Mouse (Mus musculus): ENCODE measurements at regions not wholly inside any gene's neighbourhood (a gene's known extent, or its start where the extent isn't known, plus 50 kb on each side); places are given as distances from the start of the nearest gene placed in this dataset.

DNA sequence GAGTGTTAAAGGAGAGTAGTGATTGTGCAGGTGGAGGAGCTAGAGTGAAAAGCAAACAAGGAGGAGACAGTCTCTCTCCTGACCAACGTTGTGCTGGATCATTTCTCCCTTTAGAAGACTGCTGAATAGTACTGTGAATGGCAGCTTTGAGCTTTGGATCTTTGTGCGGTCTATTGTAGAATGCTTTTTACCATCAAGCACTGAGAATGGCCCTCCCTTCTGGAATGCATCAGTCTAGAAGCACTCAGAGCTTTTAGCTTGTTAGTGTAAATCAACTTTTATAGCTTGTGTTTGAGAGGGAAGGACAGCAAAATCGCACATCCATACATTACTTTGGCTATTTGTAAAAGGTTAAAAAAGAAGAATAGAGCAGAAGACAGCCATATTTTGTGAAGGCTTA lies 534.2 kb downstream of the Nova1 start:
- Histone ChIP-seq H3K4me3 (replicated peaks in 1 of 3; ENCODE audit: low read depth in 2 of 3, low read length in 2 of 3, poor library complexity in 1 of 3) (no peak overlapping the region), H3K79me2 (replicated peaks; ENCODE audit: control insufficient read depth, extremely low read depth, insufficient read depth, poor library complexity, severe bottlenecking) (no peaks in the 10 kb centered on the region), H3K4me2 (ENCODE audit: insufficient read depth, low read depth, poor library complexity, severe bottlenecking) (no peak overlapping the region), H3K4me1 (ENCODE audit: control insufficient read depth in 1 of 2, insufficient read depth in 2 of 2) (no peaks in the 10 kb centered on the region), H3K9me3 (replicated peaks; ENCODE audit: low read length) (peaks cover 21% of the 10 kb centered on the region), H3K27ac (ENCODE audit: insufficient read depth, low read depth) (no peak overlapping the region), H3K36me3 (replicated peaks in 1 of 2; ENCODE audit: control insufficient read depth in 1 of 2, insufficient read depth in 1 of 2, low read length in 1 of 2) (no peaks in the 10 kb centered on the region), H3K27me3 (replicated peaks) (no peaks in the 10 kb centered on the region), H3K9ac (ENCODE audit: insufficient read depth, low read depth) (no peak overlapping the region)
- no peak for TF ChIP-seq JUN (IDR thresholded peaks at IDR 0.05; ENCODE audit: insufficient read depth, low read depth, low read length)
- no peak for TF ChIP-seq MAFK (IDR thresholded peaks at IDR 0.05; ENCODE audit: insufficient replicate concordance, low read length)
- no peak for TF ChIP-seq SMC3 (IDR thresholded peaks at IDR 0.05; ENCODE audit: low read depth, low read length)
- TF ChIP-seq NRF1 (IDR thresholded peaks at IDR 0.05; ENCODE audit: low read depth, low read length) = no peak
- TF ChIP-seq MXI1 (IDR thresholded peaks at IDR 0.05; ENCODE audit: low read depth, low read length) = no peak
- no peak for TF ChIP-seq ETS1 (conservative IDR thresholded peaks at IDR 0.05; ENCODE audit: low read depth, low read length)
- TF ChIP-seq JUND (conservative IDR thresholded peaks at IDR 0.05; ENCODE audit: low read depth, low read length) = no peak
- no peak for TF ChIP-seq MEF2A (IDR thresholded peaks at IDR 0.05; ENCODE audit: borderline replicate concordance, low read depth, low read length)
- TF ChIP-seq RAD21 (IDR thresholded peaks at IDR 0.05; ENCODE audit: low read depth, low read length) = no peak
- TF ChIP-seq TCF12 (IDR thresholded peaks at IDR 0.05; ENCODE audit: low read depth, low read length) = no peak
- TF ChIP-seq SIN3A (IDR thresholded peaks at IDR 0.05; ENCODE audit: low read length) = no peak
- no peak for TF ChIP-seq PAX5 (IDR thresholded peaks at IDR 0.05; ENCODE audit: low read length)
- no peak for TF ChIP-seq MAZ (IDR thresholded peaks at IDR 0.05; ENCODE audit: low read depth, low read length)
- TF ChIP-seq CTCF (conservative IDR thresholded peaks at IDR 0.05 in 1 of 2, IDR thresholded peaks at IDR 0.05 in 1 of 2; ENCODE audit: low read depth in 2 of 2, low read length in 2 of 2) = no peak
- no peak for TF ChIP-seq USF2 (conservative IDR thresholded peaks at IDR 0.05; ENCODE audit: low read depth, low read length)
- TF ChIP-seq TBP (conservative IDR thresholded peaks at IDR 0.05; ENCODE audit: low read depth, low read length) = no peak
- TF ChIP-seq MAX (IDR thresholded peaks at IDR 0.05; ENCODE audit: low read length) = no peak
- no peak for TF ChIP-seq KAT2A (IDR thresholded peaks at IDR 0.05; ENCODE audit: insufficient replicate concordance, low read length)
- no peak for TF ChIP-seq CHD1 (IDR thresholded peaks at IDR 0.05; ENCODE audit: low read depth, low read length)
- no peak for TF ChIP-seq POLR2A (IDR thresholded peaks at IDR 0.05; ENCODE audit: low read depth, low read length)
- dilution Hi-C loops (cut with MboI; ENCODE audit: extremely low pct_ligation_motif_present, extremely low pct_unique_long_range_greater_than_20kb, low sequenced_read_pairs) = no loop called here
- no peak for DNase-seq (ENCODE audit: extremely low read depth)
- in situ Hi-C loops (cut with MboI; ENCODE audit: low pct_ligation_motif_present, low pct_unique_long_range_greater_than_20kb, low sequenced_read_pairs) = no loop called here

DNA sequence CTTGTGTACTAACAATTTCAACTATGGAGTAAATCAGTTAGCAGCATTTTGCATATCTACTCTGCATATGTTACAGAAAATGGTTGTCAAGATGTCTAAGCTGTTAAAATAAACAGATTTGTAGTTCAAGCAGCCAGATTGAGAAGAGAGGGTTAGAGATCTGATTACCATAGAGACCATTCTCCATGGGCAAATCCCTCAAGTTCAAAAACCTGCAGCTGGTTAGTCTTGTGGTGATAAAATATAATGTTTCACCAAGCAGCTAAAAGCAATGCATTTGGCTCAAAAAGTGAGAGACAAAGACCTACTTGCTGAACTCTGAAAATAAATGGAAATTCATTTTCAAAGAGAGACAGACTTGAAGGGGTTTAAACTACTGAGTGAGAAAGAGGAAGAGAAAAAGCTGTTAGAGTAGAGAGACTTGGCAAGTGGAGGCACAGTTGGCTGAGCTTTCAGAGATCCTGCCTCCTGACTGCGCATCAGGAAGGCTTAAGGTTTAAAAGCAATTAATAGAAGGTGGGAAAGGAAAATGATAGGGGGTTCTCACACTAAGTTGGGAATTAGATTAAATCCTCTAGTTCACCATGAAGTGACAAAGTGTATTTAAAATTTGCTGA lies 570.2 kb downstream of the Nova1 start:
- H3K27ac ChIP-seq (ENCODE audit: insufficient read depth, low read depth) = no peak overlapping the region
- no peak for DNase-seq (ENCODE audit: extremely low read depth)
- no peak overlapping the region for H3K9ac ChIP-seq (ENCODE audit: insufficient read depth, low read depth)
- H3K4me1 ChIP-seq (ENCODE audit: control insufficient read depth in 1 of 2, insufficient read depth in 2 of 2) = no peaks in the 10 kb centered on the region
- H3K79me2 ChIP-seq (replicated peaks; ENCODE audit: control insufficient read depth, extremely low read depth, insufficient read depth, poor library complexity, severe bottlenecking) = no peaks in the 10 kb centered on the region
- in situ Hi-C loops (cut with MboI; ENCODE audit: low pct_ligation_motif_present, low pct_unique_long_range_greater_than_20kb, low sequenced_read_pairs) = no loop called here
- no peak overlapping the region for H3K4me3 ChIP-seq (replicated peaks in 1 of 3; ENCODE audit: low read depth in 2 of 3, low read length in 2 of 3, poor library complexity in 1 of 3)
- peaks cover 16% of the 10 kb centered on the region for H3K9me3 ChIP-seq (replicated peaks; ENCODE audit: low read length)
- H3K4me2 ChIP-seq (ENCODE audit: insufficient read depth, low read depth, poor library complexity, severe bottlenecking) = no peak overlapping the region
- dilution Hi-C loops (cut with MboI; ENCODE audit: extremely low pct_ligation_motif_present, extremely low pct_unique_long_range_greater_than_20kb, low sequenced_read_pairs) = no loop called here
- TF ChIP-seq USF1 (IDR thresholded peaks at IDR 0.05; ENCODE audit: low read depth, low read length) (no peak), ZMIZ1 (IDR thresholded peaks at IDR 0.05; ENCODE audit: low read depth, low read length) (no peak), MAZ (IDR thresholded peaks at IDR 0.05; ENCODE audit: low read depth, low read length) (no peak)
- H3K36me3 ChIP-seq (replicated peaks in 1 of 2; ENCODE audit: control insufficient read depth in 1 of 2, insufficient read depth in 1 of 2, low read length in 1 of 2) = no peaks in the 10 kb centered on the region
- H3K27me3 ChIP-seq (replicated peaks) = no peaks in the 10 kb centered on the region

Measured in CH12.LX (cell line).